Mouse (Mus musculus) right cerebral cortex, adult 2 months (tissue): ENCODE results near the gene Nefh.

Experiments
- DNase-seq, 2 experiments: peaks; one replicate each; pipeline ENCODE4 v3.0.0; 2021 to 2022; ENCODE audit warnings: low spot score in 2 of 2

Gene Nefh

GRCm38 (mm10) chr11:4947813-4948174 lies at the start of gene Nefh:
Gene Nefh, minus strand, starts transcription at chr11:4948064.
- no peak for DNase-seq

GRCm38 (mm10) chr11:4996621-4997199 lies 48.8 kb upstream of the Nefh start:
- no peak for DNase-seq

DNA sequence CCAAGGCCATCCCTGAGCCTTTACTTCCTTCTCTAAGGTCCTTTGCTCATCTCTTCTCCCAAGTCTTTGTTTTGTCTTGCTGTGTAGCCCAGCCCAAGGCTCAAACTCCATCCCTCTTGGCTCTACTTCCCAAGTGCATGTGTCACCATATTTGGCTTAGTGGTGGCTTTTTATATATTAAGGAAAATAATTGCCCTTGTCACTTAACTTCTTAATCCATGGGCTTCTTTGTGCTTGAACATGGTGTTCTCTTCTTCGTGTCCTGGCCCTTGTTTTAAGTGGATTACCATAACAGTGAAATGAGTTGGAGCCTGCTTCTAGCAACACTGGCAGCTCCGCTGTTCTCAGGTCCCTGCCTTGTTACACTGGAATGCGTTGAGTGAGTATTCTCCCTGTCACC lies 47.8 kb upstream of the Nefh start:
- DNase-seq = no peak

DNA sequence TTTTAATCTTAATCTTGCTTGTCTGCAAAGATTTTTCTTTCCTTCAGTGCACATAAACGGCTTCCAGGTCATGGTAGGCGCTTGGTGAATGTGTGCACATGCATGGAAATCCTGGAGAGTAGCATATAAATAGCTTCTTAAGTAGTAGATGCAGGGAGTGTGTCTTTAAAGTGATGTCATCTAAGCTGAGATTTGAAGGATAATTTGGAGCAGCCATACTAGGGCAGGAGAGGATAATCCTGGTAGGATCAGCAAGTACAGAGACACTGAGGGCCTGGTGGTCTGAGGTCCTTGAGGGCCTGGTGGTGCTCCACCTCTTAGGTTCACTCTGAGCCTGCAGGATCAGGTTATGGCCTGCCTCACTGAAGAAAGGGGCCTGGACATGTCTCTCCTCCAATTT lies 44.6 kb upstream of the Nefh start:
- DNase-seq = no peak

GRCm38 (mm10) chr11:4989187-4989586 lies 41.3 kb upstream of the Nefh start:
- no peak for DNase-seq

- DNase-seq = no peak
These were observed 39.6 kb upstream of the Nefh start for GRCm38 (mm10) chr11:4987487-4987852.

- DNase-seq = peak; percentile 84 to 90
These were observed 39.0 kb upstream of the Nefh start, which contains the start of gene Ap1b1 for GRCm38 (mm10) chr11:4986695-4987486. Gene Ap1b1, plus strand, starts transcription at chr11:4986824.

DNA sequence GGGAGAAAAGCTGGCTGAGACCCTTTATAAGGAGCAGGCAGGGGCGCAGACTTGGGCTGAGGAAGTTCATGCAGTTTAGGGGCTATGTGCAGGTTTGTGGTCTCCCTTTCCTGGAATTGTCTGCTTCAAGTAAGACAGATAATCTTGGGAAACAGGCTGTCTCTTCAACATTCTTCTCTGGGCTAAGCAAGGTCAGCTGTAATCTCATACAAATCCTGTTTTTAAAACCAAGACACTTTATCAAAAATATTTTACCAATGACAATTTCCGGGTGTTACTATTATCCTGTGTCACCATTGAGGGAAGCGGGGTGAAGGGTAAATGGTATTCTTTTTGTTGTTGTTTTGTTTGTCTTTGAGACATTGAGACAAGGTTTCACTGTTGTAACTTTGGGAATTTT lies 36.9 kb upstream of the Nefh start:
- no peak for DNase-seq

DNA sequence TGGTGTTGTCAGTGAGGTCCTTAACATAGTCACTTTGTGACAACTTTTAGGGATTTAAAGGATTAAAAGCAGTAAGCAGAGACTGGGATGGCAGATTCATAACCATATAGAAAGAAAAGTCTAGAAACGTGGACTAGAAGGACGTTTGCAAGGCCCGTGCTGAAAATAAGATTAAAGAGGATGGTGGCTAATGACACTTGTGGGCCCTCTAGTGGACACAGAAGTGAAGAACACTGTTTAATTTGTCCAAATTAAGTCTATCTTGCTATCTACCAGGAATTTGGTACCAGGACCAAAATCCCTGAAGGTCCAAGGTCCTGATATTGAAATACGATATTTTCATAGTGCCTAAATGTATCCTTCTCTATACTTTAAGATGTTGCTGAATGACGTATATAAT lies 36.4 kb upstream of the Nefh start:
- peak; percentile 43 to 51 for DNase-seq

GRCm38 (mm10) chr11:4983538-4983937 lies 35.7 kb upstream of the Nefh start:
- no peak for DNase-seq

DNA sequence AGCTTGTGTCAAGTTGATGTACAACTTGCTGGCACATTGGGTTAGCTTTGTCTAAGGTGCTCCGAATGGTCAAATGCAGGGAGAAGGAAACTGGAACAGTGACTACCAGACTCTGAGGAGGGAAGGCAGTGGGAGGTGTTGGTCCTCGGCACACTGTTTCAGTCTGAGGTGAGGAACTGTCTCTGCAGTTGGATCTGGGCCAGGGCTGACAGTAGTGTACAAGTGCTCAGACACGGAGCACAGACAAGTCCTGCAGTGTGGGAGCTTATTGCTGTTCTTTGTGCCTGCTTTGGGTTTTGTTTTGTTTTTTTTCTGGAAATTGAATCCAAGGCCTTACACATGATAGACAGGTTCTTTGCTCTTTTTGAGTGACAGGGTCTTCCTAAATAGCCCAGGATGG lies 35.1 kb upstream of the Nefh start:
- DNase-seq = no peak

GRCm38 (mm10) chr11:4975623-4976022 lies 27.8 kb upstream of the Nefh start:
- DNase-seq = peak; percentile 55 to 71

DNA sequence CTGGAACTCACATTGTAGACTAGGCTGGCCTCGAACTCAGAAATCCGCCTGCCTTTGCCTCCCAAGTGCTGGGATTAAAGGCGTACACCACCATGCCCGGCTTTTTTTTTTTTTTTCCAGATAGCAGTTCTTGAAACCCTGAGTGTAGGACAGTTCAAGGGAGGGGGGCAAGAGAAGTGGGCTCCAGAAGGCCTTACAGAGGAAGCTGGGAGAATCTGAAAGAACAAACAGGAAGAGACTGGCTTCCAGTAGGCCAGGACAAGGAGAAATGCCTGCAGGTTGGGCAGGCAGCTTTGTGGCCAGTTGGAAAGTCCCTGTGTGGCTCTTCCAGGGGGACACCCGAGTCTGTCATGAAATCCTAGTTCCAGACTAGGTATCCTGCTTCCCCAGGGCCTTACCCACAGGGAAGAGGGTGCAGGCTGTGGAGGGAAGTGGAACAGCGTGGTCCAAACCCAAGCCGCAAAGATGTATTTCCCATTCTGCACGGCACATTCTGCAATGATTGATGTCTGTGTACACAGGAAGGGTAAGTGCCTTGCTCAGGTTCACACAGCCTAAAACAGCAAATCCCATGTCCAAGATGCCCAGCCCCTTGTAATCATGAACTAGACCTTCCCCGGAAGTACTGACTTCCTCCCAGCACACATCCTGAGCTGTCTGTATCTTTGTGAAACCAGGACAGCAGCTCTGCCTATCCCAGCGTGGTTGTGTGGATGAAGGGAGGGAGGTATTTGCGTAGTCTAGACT lies 26.7 kb upstream of the Nefh start:
- DNase-seq = no peak

GRCm38 (mm10) chr11:4973871-4974256 lies 26.0 kb upstream of the Nefh start:
- DNase-seq = no peak

DNA sequence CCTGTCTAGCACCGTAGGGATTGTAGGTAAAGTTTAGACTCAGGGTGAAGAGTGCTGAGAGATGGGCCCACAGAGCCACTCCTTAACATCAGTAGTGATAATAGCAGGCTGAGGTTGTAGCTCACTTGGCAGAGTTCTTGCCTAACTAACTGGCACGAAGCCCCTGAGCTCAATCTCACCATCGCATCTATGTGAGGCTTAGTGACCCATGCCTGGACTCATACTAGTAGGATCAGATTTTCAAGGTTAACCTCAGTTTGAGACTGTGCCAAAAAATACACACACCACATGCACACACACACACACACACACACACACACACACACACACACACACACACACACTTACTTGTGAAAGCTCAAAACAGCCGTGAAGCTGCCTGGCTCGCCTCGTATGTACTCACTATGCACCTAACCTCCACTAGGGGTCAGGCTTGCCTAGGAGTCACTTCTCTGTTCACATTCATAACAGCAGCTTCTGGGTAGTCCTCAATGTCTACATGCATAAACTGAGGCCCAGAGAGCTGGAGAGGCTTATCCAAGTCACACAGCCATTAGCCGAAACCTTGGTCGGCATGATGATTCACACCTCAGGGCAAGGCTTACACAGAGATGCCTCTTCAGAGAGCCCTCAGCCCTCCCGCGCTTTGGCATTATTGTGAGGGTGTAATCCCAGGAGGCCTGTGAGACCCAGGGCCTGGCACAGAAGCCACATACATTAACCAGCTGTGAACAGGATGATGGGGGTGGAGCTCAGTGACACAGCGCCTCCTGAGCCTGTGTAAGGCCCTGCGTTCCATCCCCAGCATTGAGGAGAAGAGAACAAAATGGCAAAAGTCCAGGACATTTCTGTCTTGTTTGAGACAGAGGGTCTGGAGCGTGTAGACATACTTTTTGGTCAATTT lies 25.4 kb upstream of the Nefh start:
- DNase-seq = peak; percentile 70 to 71

DNA sequence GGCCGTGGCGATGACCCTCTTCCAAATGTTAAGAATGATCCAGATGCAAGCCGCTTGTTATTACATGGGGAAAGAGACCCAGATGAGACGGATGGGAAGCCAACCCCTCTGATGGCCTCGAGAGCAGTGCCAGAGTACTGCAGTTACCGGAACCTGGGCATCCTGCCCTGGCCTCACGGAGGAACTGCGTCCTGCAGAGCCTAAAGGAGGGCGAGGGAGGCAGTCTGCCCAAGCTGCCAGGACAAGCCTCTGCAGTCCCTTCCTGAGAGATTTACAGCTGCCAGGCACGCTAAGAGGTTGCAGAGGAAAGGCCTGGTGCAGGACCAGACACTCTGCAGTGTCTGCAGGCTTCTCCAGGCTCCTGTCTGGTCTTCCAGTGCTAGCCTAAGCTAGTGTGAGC lies 20.5 kb upstream of the Nefh start:
- DNase-seq = no peak

GRCm38 (mm10) chr11:4967549-4967948 lies 19.7 kb upstream of the Nefh start:
- no peak for DNase-seq

DNA sequence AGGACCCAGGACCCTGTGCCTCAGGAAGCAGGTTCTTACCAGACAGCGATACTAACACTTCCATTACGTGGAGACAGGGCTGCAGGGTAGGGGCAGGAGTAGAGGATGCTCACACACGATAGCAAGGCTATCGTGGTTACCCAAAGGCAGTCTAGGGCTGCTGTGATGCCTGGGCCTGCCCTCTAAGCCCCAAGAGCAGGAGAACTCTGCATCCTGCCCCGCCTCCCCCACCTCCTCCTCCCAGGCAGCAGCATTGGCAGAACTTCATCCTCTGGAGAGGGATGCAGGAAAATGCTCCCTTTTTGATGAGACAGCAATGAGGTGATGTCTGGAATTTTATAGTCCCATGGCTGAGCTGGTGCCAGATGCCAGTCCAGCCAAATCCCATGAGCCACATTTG lies 19.0 kb upstream of the Nefh start:
- DNase-seq = no peak

- no peak for DNase-seq
These were observed 18.5 kb upstream of the Nefh start for GRCm38 (mm10) chr11:4966325-4966724.

DNA sequence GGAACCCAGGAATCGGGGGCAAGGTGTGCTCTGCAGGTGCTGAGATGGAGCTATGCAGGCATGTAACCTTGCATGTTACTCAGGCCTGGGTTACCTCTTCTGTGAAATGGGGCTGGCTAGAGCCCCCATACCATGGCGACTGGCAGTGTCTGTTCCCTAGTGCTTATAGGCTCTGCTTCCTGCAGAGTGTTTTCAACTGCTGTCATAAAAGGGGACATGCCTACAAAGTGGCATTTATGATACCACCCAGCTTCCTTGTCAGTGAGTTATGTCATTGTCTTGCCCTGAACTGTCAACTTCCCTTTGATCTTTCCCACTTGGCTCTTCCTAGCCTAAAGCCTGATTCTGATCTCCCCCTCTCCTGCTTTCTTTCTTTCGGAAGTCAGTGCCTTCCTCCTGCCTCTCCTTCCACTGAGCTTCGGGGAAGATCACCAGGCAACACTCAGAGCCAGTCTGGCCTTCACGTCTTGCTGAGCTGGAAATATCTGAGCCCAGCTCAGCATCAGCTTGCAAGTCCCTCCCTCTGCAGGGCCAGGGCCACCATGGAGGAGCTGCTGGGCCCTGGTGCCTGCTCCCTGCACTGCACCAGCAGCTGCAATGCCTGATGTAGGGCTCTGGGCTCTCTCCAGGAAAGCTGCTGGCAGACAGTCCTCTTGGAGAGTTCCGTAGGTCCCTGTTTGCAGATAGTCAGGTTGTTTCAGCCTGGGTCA lies 15.4 kb upstream of the Nefh start:
- DNase-seq = no peak

DNA sequence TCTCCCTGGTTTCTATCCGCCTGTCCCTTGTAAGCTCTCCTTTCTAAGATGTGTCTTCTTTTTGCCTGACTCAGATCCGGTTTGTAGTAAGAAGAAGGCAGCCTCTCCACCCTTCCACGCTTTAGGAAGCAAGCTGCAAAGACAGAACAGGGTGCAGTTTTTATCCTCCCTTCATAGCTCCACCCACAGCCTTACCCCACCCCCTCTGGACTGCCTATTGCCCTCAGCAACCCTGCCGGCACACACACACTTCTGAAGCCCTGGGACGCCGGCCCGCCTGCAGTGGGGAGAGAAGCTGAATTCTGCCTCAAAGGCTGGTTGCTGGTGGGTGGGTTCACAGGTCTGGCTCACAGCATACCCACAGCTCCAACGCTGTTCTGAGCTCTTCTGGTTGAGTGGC lies 6.1 kb upstream of the Nefh start:
- peak; percentile 49 to 65 for DNase-seq
